Mouse (Mus musculus): Measurements from ENCODE around the gene Nid2. TPM values are rescaled to one million over a fixed set of nuclear protein-coding genes. Genes with fewer than 3 reads are reported as not detected.
A peak's percentile ranks its signal among the peaks of the same experiment; 100 is the strongest.

Gene Nid2
- polyA plus RNA-seq, 1 experiment from 2014 or later = 5.9 TPM

DNA sequence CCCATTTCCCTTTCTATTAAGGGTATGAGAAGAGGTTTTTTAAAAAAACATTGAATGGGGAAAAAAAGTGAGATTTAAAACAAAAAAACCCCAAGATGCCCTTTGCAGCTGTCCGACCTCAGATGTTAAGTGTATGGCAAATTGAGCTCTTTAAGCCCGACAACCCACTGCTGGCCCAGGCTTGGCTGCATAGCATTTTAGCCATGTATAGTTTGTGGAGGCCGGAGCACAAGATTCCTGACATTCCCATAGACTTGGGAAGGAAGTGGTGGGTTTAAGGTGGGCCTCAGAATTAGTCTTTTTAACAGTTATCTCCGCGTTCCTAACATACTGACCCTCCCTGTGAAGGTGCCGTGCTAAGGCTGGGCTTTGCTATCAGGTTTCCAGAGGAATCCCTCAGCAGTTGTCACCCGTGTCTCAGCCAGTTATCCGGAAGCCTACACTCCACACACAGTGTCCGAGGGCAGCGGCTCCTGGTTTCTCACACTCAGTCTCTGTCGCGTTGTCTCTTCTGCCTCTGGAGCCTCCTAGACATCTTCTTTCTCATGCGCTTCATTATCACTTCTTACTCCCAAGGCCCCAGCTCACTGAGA, 23.1 kb downstream of the Nid2 start:
- ATAC-seq = no peak
- Histone ChIP-seq H3K9me3 (ENCODE audit: low read length) (no peaks in the 10 kb centered on the region), H3K27me3 (ENCODE audit: insufficient read depth, low read length) (no peaks in the 10 kb centered on the region), H3K4me2 (ENCODE audit: low read depth, low read length) (no peak overlapping the region), H3K27ac (ENCODE audit: low read depth) (no peak overlapping the region), H3K4me3 (ENCODE audit: low read depth, low read length) (no peak overlapping the region), H3K36me3 (replicated peaks; ENCODE audit: insufficient read depth, low read length) (0 out of 2 replicates have a peak, but pooled peaks cover 4% of the 10 kb centered on the region), H3K9ac (replicated peaks) (no peak overlapping the region), H3K4me1 (ENCODE audit: insufficient read depth) (peaks cover 8% of the 10 kb centered on the region; the same call in 1 of the 2 replicates)
- TF ChIP-seq EP300 (IDR thresholded peaks at IDR 0.05; ENCODE audit: low read depth) = no peak
- 75% methylated on average over 13 of the region's 13 CpGs for WGBS (ENCODE audit: insufficient replicate concordance)
- DNase-seq = no peak

DNA sequence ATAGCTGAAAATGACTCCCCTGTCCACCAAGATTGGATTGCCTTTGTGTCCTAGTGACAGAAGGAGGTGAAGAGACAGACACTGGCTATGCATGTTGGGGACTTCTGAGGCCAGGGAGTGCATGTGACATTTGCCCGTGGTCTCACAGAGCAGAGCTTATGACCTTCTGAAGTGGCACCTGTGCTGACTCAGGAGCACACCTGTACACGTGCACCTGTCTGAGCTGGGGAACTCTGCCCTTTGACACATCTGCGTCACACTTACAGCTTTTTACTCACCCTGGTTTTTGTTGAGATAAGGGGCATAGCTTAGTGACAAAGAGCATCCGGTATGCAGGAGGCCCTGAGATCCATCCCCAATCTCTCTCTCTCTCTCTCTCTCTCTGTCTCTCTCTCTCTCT, 24.4 kb downstream of the Nid2 start:
- WGBS (ENCODE audit: insufficient replicate concordance) = 85% methylated on average over 4 of the region's 4 CpGs
- Histone ChIP-seq H3K9me3 (ENCODE audit: low read length) (no peaks in the 10 kb centered on the region), H3K36me3 (replicated peaks; ENCODE audit: insufficient read depth, low read length) (0 out of 2 replicates have a peak, but pooled peaks cover 6% of the 10 kb centered on the region), H3K27ac (ENCODE audit: low read depth) (no peak overlapping the region), H3K4me1 (ENCODE audit: insufficient read depth) (0 out of 2 replicates have a peak, but pooled peaks cover under 1% of the 10 kb centered on the region), H3K9ac (replicated peaks) (no peak overlapping the region), H3K27me3 (ENCODE audit: insufficient read depth, low read length) (no peaks in the 10 kb centered on the region), H3K4me2 (ENCODE audit: low read depth, low read length) (no peak overlapping the region), H3K4me3 (ENCODE audit: low read depth, low read length) (no peak overlapping the region)
- no peak for DNase-seq
- no peak for ATAC-seq
- no peak for TF ChIP-seq CTCF (IDR thresholded peaks at IDR 0.05; ENCODE audit: low read depth)
- TF ChIP-seq EP300 (IDR thresholded peaks at IDR 0.05; ENCODE audit: low read depth) = no peak

DNA sequence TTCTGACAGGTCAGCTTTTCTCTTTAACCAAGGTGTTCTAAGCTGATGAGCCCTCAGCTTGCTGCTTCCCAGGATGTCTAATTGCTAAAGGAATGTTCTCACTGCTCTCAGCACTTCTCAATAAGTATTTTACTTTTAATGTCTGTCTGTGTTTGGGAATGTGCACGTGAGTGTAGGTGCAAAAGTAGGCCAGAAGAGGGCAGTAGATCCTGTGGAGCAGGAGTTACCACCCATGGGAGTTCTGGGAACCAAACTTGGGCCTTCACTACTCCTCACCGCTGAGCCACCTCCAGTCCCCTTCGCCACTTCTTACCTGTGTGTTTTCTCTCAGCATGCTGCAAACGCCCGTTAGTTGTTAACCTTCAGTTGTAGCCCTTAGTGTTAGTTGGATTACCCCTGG, 25.1 kb downstream of the Nid2 start:
- WGBS (ENCODE audit: insufficient replicate concordance) = 77% methylated on average over 5 of the region's 5 CpGs
- ATAC-seq = no peak
- Histone ChIP-seq H3K27me3 (ENCODE audit: insufficient read depth, low read length) (no peaks in the 10 kb centered on the region), H3K27ac (ENCODE audit: low read depth) (no peak overlapping the region), H3K4me1 (ENCODE audit: insufficient read depth) (no peaks in the 10 kb centered on the region), H3K9me3 (ENCODE audit: low read length) (no peaks in the 10 kb centered on the region), H3K9ac (replicated peaks) (no peak overlapping the region), H3K4me3 (ENCODE audit: low read depth, low read length) (no peak overlapping the region), H3K4me2 (ENCODE audit: low read depth, low read length) (no peak overlapping the region), H3K36me3 (replicated peaks; ENCODE audit: insufficient read depth, low read length) (0 out of 2 replicates have a peak, but pooled peaks cover 6% of the 10 kb centered on the region)
- TF ChIP-seq EP300 (IDR thresholded peaks at IDR 0.05; ENCODE audit: low read depth) (no peak), CTCF (IDR thresholded peaks at IDR 0.05; ENCODE audit: low read depth) (peak; percentile 31)
- no peak for DNase-seq

DNA sequence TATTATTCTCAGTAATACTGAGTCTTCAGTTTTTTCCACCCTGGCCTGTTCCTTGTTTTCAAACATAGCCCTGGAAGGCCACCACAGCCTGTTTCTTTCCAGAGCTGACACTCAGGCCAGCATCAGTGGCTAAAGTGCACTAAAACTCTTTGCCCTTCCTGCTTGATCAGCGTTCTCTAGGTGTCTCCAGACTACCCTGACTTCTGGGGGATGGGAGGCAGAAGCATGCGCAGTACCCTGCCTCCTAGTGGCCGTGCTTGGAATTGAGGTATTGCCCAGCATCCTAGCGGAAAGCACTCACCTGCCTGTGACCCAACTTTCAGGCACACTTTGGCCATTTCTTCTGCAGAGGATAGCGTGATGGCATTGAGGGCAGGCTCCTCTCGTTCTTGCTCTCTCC, 25.8 kb downstream of the Nid2 start:
- no peak overlapping the region for H3K4me3 ChIP-seq (ENCODE audit: low read depth, low read length)
- no peaks in the 10 kb centered on the region for H3K27me3 ChIP-seq (ENCODE audit: insufficient read depth, low read length)
- H3K4me1 ChIP-seq (ENCODE audit: insufficient read depth) = no peaks in the 10 kb centered on the region
- H3K9ac ChIP-seq (replicated peaks) = no peak overlapping the region
- H3K27ac ChIP-seq (ENCODE audit: low read depth) = no peak overlapping the region
- H3K4me2 ChIP-seq (ENCODE audit: low read depth, low read length) = no peak overlapping the region
- 0 out of 2 replicates have a peak, but pooled peaks cover 6% of the 10 kb centered on the region for H3K36me3 ChIP-seq (replicated peaks; ENCODE audit: insufficient read depth, low read length)
- no peaks in the 10 kb centered on the region for H3K9me3 ChIP-seq (ENCODE audit: low read length)
- DNase-seq (peak; percentile 61), ATAC-seq (peak; percentile 61; the same call in 1 of the 2 replicates)
- WGBS (ENCODE audit: insufficient replicate concordance) = 55% methylated on average over 6 of the region's 6 CpGs
- no peak for TF ChIP-seq EP300 (IDR thresholded peaks at IDR 0.05; ENCODE audit: low read depth)
- peak; percentile 85 for TF ChIP-seq CTCF (IDR thresholded peaks at IDR 0.05; ENCODE audit: low read depth)

DNA sequence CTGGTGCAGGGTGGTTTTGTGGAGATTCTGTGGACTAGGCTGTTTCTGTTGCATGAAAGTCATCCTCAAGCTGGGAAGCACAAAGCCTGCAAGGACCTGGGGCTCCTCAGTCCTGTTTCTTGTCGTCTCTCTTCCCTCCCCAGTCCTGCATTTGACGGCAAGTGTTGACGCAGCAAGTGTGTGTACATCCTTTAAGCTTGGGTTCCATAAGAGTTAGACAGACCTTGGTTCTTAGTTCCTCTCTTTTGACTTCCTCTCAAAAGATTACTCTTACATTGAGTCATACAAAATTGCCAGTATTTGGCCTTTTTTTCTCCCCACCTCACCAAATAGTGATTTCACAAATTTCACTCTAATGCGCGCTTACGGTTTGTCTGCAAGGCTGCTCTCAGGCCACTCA, 26.3 kb downstream of the Nid2 start:
- Histone ChIP-seq H3K9ac (replicated peaks) (no peak overlapping the region), H3K4me3 (ENCODE audit: low read depth, low read length) (no peak overlapping the region), H3K4me1 (ENCODE audit: insufficient read depth) (no peaks in the 10 kb centered on the region), H3K9me3 (ENCODE audit: low read length) (no peaks in the 10 kb centered on the region), H3K27ac (ENCODE audit: low read depth) (no peak overlapping the region), H3K4me2 (ENCODE audit: low read depth, low read length) (no peak overlapping the region), H3K27me3 (ENCODE audit: insufficient read depth, low read length) (no peaks in the 10 kb centered on the region), H3K36me3 (replicated peaks; ENCODE audit: insufficient read depth, low read length) (0 out of 2 replicates have a peak, but pooled peaks cover 6% of the 10 kb centered on the region)
- 81% methylated on average over 6 of the region's 6 CpGs for WGBS (ENCODE audit: insufficient replicate concordance)
- ATAC-seq (peak; percentile 50; the same call in 1 of the 2 replicates), DNase-seq (no peak)
- TF ChIP-seq EP300 (IDR thresholded peaks at IDR 0.05; ENCODE audit: low read depth) = no peak
- no peak for TF ChIP-seq CTCF (IDR thresholded peaks at IDR 0.05; ENCODE audit: low read depth)

DNA sequence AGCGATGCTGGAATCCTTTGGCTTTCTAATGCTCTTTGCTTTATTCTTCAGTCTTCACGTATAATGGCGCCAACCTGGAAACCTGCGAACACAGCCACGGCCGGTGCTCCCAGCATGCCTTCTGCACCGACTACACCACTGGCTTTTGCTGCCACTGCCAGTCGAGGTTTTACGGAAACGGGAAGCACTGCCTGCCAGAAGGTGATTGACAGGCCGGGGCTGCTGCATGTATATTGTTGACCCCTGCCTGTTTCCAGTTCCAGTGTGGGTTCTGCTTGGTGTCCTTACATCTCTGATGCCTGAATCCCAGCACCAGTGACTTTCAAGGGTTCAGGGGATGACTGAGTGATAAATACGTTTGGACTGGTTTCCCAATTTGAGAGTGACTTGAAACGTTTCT, 26.9 kb downstream of the Nid2 start:
- no peak for ATAC-seq
- Histone ChIP-seq H3K27ac (ENCODE audit: low read depth) (no peak overlapping the region), H3K9me3 (ENCODE audit: low read length) (no peaks in the 10 kb centered on the region), H3K4me1 (ENCODE audit: insufficient read depth) (no peaks in the 10 kb centered on the region), H3K27me3 (ENCODE audit: insufficient read depth, low read length) (no peaks in the 10 kb centered on the region), H3K4me2 (ENCODE audit: low read depth, low read length) (no peak overlapping the region), H3K9ac (replicated peaks) (no peak overlapping the region), H3K36me3 (replicated peaks; ENCODE audit: insufficient read depth, low read length) (0 out of 2 replicates have a peak, but pooled peaks cover 6% of the 10 kb centered on the region), H3K4me3 (ENCODE audit: low read depth, low read length) (no peak overlapping the region)
- TF ChIP-seq EP300 (IDR thresholded peaks at IDR 0.05; ENCODE audit: low read depth) (no peak), CTCF (IDR thresholded peaks at IDR 0.05; ENCODE audit: low read depth) (no peak)
- DNase-seq = no peak
- WGBS (ENCODE audit: insufficient replicate concordance) = 66% methylated on average over 13 of the region's 13 CpGs

Measured in liver, postnatal 0 days (tissue).